Mouse (Mus musculus): ENCODE data around the gene Prl3d3. TPM values are rescaled to one million over a fixed set of nuclear protein-coding genes. Genes with fewer than 3 reads are reported as not detected.
"Not testable (repeated sequence)": the region's sequence is repeated elsewhere in the genome, so short reads cannot be mapped to it uniquely, and the experiment has no call there.

Prl3d3 gene
- not detected for total RNA-seq (2021)
- long read RNA-seq, experiment 1 = 0 reads
- long read RNA-seq, experiment 2 = 0 reads

DNA sequence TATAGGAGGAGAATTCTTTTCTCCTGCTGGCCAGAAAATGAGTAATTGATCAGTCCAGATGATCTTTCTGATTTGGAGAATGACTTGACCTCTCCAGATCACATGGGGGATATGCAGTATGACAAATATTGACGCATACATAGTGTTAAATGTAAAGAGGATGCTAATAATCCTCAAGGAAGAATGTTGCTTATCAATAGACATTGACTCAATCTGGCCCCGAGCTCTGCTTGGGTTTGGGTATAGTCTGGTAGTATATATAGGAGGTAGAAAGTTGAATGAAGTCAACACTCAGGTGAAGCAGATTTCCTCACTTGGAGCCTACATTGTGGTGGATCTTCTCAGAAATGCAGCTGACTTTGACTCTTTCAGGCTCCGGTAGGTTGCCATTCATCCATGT lies at the start of gene Prl3d3:
Gene Prl3d3, plus strand, starts transcription at position 301 of the 400 bp plus-strand sequence.
- H3K27ac ChIP-seq; intact Hi-C loops (cut with DNase I); H3K4me3 ChIP-seq; DNase-seq (ENCODE audit: extremely low spot score in 1 of 2, low spot score in 2 of 2): not testable (repeated sequence)

DNA sequence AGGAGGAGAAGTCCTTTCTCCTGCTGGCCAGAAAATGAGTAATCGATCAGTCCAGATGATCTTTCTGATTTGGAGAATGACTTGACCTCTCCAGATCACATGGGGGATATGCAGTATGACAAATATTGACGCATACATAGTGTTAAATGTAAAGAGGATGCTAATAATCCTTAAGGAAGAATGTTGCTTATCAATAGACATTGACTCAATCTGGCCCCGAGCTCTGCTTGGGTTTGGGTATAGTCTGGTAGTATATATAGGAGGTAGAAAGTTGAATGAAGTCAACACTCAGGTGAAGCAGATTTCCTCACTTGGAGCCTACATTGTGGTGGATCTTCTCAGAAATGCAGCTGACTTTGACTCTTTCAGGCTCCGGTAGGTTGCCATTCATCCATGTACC lies 35.2 kb upstream of the Prl3d3 start, which contains the start of gene Prl3d2:
Gene Prl3d2, plus strand, starts transcription at position 301 of the 400 bp plus-strand sequence.
- H3K4me3 ChIP-seq; DNase-seq (ENCODE audit: extremely low spot score in 1 of 2, low spot score in 2 of 2); intact Hi-C loops (cut with DNase I); H3K27ac ChIP-seq: not testable (repeated sequence)

DNA sequence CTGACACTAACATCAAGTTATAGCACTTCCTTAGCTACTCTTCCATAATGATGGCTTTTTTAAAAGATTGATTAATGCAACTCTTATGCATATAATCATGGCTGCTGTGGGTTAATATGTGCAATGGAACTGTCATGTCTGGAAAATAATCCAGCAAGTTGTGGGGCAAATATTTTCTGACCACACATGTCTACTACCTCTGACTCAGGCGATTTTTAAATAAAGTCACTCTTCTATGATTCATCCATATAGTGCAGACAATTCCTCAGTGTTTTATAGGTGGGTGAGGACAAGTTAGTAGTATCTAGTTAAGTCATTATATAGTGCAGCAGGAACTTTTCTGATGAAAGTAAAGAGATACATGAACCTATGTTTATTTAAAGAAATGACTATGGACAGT lies 8.3 kb upstream of the Prl3d3 start:
- intact Hi-C loops (cut with DNase I) = no loop called here
- Histone ChIP-seq H3K27ac (no peak overlapping the region), H3K4me3 (no peak overlapping the region)
- TF ChIP-seq CTCF (IDR thresholded peaks at IDR 0.05) = no peak
- no peak for DNase-seq (ENCODE audit: extremely low spot score in 1 of 2, low spot score in 2 of 2)

DNA sequence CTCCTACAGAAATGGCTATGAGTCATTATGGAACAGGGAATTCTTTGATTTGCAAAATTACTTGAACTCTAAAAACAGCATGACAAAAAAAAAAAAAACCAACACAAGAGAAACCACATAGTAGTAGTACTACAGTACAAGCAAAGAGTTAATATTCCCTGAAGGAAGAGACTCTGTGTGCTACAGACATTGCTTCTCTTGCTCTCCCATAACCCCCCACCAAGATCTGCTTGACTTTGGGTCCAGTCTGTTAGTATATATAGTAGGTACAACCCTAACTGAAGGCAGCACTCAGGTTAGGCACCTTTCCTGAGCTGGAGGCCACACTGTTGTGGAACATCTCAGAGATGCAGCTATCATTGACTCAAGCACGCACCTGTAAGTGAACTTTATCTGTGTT lies 39.8 kb downstream of the Prl3d3 start, which contains the start of gene Prl3c1:
Gene Prl3c1, plus strand, starts transcription at position 301 of the 400 bp plus-strand sequence.
- no peak for DNase-seq (ENCODE audit: extremely low spot score in 1 of 2, low spot score in 2 of 2)
- no peak within 1 kb of the TSS for H3K4me3 ChIP-seq
- TF ChIP-seq CTCF (IDR thresholded peaks at IDR 0.05) = no peak
- intact Hi-C loops (cut with DNase I) = no loop called here
- H3K27ac ChIP-seq = no peak within 1 kb of the TSS

Other genes with a start within 250 kb of the Prl3d3 start
- not detected for gene Prl, start 99.2 kb upstream of the Prl3d3 start, total RNA-seq (2021)
- not detected for gene Prl3d1, start 62.6 kb upstream of the Prl3d3 start, total RNA-seq (2021)
- gene Prl3d2, start 35.1 kb upstream of the Prl3d3 start, total RNA-seq (2021) = not detected
- gene Prl3c1, start 39.9 kb downstream of the Prl3d3 start, total RNA-seq (2021) = not detected
- not detected for gene Prl3b1, start 85.1 kb downstream of the Prl3d3 start, total RNA-seq (2021)
- gene Prl3a1, start 102.6 kb downstream of the Prl3d3 start, total RNA-seq (2021) = not detected
- gene Prl6a1, start 155.8 kb downstream of the Prl3d3 start, total RNA-seq (2021) = not detected
- gene Prl8a2, start 188.9 kb downstream of the Prl3d3 start, total RNA-seq (2021) = not detected
- gene Prl2b1, start 234.1 kb downstream of the Prl3d3 start, total RNA-seq (2021) = not detected